Mouse (Mus musculus) cerebellum, adult 9-11 months (tissue): ENCODE data around the gene Pax1.

Experiments
- DNase-seq: peaks from one replicate; pipeline ENCODE4 v3.0.0; 2022

The Pax1 gene

DNA sequence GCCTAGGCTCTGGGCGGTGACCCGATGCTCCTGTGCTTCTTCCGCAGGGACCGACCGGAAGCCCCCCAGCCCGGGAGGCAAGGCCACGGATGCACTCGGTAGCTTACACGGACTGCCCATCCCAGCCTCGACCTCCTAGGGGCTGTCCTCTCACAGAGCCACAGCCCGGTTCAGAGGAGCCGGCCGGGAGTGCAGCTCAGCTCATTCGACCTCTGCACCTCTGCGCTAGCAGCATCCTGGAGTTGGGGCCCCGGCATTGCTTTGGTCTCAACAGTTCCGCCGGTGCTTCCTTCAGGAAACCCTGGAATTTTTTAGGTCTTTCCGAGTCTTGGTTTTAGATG, 11.9 kb downstream of the Pax1 start:
- no peak for DNase-seq

DNA sequence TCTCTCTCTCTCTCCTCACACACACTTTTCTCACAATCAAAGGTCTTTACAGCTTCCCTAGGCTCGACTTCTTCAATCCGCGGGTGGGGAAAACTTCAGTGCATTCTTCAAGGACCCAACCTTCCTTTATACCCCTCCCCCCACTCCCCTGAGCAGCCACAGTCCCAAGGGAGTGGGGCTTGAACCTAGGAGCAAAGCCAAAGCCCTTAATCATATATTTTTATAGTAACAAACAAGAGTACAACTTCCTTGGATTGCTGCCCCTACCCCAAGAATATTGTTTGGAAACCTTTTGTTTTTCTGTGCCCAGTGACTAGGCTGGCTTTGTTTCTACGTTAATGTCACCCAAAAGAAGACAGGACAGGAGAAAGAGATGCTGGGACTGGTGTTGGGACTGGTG, 12.5 kb downstream of the Pax1 start:
- no peak for DNase-seq

GRCm38 (mm10) chr2:147375019-147375715, 13.4 kb downstream of the Pax1 start:
- DNase-seq: no peak

- no peak for DNase-seq
Measured at GRCm38 (mm10) chr2:147378934-147379333, 17.2 kb downstream of the Pax1 start.

DNA sequence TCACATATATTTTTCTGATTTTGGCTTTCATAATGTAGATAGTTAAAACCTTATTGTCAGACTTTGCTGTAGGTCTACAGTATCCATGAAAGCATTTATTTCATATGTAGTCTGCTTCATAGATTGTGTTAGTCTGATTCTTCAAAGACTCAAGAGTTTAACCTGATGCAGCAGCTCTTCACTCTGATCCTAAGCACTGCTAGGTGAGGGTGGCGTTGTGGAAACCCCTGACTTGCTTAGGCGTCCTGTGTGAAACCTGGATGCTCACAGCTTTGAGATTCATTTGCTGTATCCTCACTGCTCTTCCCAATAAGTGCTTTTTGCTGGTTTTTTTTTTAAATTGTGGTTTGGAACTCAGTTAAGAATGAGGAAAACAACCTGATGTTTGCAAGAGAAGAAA, 21.6 kb downstream of the Pax1 start:
- no peak for DNase-seq

DNA sequence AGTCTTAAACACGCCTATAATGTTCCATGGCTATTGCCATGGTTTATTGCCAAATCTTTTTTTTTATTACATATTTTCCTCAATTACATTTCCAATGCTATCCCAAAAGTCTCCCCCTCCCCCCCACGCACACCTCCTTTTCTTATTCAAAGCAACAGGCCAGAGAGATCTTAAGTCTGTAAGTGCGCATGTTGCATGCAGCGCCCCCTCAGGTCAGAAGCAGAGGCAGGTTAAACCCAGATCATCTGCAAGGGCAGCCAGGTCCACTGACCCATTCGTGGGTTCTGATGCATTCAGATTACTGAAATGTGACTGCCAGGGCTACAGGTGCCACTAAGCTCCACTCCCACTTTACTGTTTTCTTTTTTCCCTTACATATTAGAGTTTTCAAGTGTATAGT, 25.2 kb downstream of the Pax1 start:
- no peak for DNase-seq

DNA sequence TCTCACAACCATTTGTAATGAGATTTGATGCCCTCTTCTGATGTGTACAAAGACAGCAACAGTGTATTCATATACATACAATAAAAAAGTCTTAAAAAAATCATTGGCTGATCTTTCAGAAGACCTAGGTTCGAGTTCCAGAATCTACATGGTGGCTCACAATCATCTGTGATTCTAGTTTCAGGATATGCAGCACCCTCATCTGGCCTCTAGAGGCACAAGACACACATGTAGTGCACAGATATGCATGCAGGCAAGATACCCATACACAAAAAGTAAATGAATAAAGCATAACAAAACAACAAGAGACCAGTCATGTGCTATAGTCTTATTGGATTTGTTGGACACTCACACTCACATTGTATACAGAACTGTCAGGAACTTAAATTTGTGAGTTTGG, 47.6 kb downstream of the Pax1 start:
- no peak for DNase-seq

GRCm38 (mm10) chr2:147415037-147415436, 53.3 kb downstream of the Pax1 start:
- no peak for DNase-seq

DNA sequence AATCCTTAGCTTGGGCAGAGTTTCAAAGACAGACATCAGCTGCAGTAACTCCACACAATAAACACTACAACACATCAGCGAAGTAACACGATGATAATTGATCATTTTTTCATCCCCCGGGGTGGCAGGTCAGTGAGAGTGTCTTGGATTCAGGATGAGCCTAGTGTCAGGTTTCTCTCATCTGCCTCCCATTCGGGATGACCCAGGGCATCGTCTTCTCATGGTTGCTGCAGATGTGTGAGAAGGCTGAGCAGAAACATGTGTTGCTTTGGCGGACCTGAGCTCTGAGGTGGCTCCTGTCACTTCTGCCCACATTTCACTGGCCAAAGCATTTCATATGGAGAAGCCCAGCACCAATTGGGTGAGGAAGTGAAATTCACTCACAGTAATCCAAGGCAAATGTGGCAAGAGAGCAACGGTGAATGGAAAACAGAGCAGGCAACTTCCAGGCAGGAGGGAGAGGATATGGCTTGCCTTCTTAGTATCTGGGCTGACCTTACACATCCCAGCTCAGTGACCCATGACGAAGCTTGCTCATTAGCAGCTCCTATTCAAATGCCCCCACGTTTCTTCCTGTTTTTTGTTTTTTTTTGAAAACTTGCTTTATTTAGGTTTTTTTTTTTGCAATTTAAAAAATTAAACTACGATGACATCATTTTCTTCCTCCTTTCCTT, 63.0 kb downstream of the Pax1 start:
- no peak for DNase-seq

DNA sequence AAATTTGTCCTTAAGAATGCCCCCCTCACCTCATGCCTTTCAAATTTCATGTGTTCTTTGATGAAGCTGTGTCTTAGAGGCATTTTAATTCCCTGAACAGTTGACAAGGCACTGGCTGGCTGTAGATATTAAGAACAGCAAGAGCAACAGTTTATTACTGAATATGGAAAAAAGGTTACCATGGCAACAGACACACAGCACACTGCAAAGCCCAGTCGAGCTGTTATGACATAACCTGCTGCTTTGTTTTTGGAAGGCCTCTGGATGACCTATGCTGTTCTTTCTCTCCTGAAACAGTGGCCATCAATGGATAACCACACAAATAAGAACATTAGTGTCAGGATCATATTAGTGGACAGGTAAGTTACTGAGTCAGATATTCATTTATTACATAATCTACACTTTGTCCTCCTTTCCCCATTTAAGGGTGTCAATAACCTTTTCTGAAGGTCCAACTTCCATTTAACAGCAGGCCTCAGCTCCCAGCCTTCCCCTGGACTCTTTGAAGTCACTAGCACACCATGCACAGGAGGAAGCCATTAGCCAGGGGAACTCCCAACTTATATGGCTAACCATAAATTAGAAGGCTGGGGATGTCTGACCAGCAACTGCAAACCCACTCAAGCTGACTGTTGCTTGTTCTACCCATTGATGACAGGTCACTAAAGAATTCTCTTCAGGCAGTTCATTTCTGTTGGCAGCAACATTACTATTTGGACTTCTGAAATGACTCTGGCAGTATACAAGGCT, 68.1 kb downstream of the Pax1 start:
- no peak for DNase-seq

- no peak for DNase-seq
Measured at GRCm38 (mm10) chr2:147433120-147433519, 71.4 kb downstream of the Pax1 start.
